Mouse (Mus musculus) midbrain, embryonic 16.5 days (tissue): ENCODE data around the gene Cfap77. TPM values are rescaled to one million over a fixed set of nuclear protein-coding genes. Genes with fewer than 3 reads are reported as not detected.

Experiments
- ATAC-seq: fragments of 200-750 bp; cut with Nextera tagmentation; 2 replicates; pipeline ENCODE4 v1.8.0; 2017; ENCODE audit warnings: moderate TSS enrichment
- H3K27ac ChIP-seq: fragments of 300-500 bp; sonication (generic); 2 replicates; pipeline ENCODE4 v1.5.1; 2014; ENCODE audit warnings: mild to moderate bottlenecking, low read length, mixed read lengths
- H3K27me3 ChIP-seq: fragments of 300-500 bp; sonication (generic); 2 replicates; pipeline ENCODE4 v1.6.1; 2014; ENCODE audit warnings: low read depth, low read length, mixed read lengths; ENCODE audit not compliant: control insufficient read depth, insufficient read depth
- H3K36me3 ChIP-seq: fragments of 300-500 bp; sonication (generic); 2 replicates; pipeline ENCODE4 v1.6.1; 2014; ENCODE audit warnings: mild to moderate bottlenecking, low read length, moderate library complexity, mixed read lengths; ENCODE audit not compliant: control insufficient read depth, insufficient read depth
- H3K4me1 ChIP-seq: fragments of 300-500 bp; sonication (generic); 2 replicates; pipeline ENCODE4 v1.6.1; 2014; ENCODE audit warnings: mild to moderate bottlenecking, low read length, mixed read lengths; ENCODE audit not compliant: control insufficient read depth, insufficient read depth
- H3K4me2 ChIP-seq: fragments of 300-500 bp; sonication (generic); 2 replicates; pipeline ENCODE4 v1.6.1; 2014; ENCODE audit warnings: mild to moderate bottlenecking, low read length, mixed read lengths
- H3K4me3 ChIP-seq: fragments of 300-500 bp; sonication (generic); 2 replicates; pipeline ENCODE4 v1.5.1; 2014; ENCODE audit warnings: low read depth, mild to moderate bottlenecking, low read length, moderate library complexity, mixed read lengths
- H3K9ac ChIP-seq: fragments of 300-500 bp; sonication (generic); 2 replicates; pipeline ENCODE4 v1.6.1; 2014; ENCODE audit warnings: low read depth, low read length, mixed read lengths
- H3K9me3 ChIP-seq: fragments of 300-500 bp; sonication (generic); replicated peaks from 2 replicates; pipeline ENCODE4 v1.6.1; 2014; ENCODE audit warnings: mild to moderate bottlenecking, low read length, mixed read lengths; ENCODE audit not compliant: control insufficient read depth, poor library complexity, severe bottlenecking
- WGBS: fragments of 180-500 bp; shearing (Covaris S2); extraction: QIAGEN DNeasy Blood & Tissue Kit; methylation state at CpG from one replicate; pipeline ENCODE4 v1.1.7; 2014; 5-methylcytosine and 5-hydroxymethylcytosine counted together
- polyA plus RNA-seq: library from polyadenylated mRNA; unstranded; fragments of >200 nt; fragmentation: Nextera tagmentation; extraction: Ambion mirVana; gene quantifications from 2 replicates; pipeline ENCODE4 v1.2.1, GENCODE M21; 2015

Gene Cfap77
- polyA plus RNA-seq, 1 experiment from 2014 or later, result 1.2 TPM

DNA sequence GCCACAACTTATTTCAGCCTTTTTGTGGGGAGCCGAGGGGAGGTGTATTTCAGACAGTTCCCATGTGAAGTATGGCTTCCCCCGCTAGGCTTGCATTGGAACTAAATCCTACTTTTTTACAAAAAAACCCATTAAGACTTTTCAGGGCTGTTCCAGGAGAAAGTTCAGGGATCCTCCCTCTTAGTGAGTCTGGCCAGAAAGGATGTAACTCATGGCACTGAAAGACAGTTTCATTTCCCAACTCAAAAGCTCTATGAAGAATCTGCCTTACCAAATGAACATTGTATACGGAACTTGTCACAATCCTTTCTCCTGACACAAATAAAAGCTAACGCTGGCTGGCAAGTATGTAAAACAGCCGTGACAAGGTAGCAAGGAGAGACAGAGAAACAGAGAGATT lies 15.1 kb downstream of the Cfap77 start:
- H3K9ac ChIP-seq, result no peak overlapping the region
- H3K4me1 ChIP-seq, result peaks cover 12% of the 10 kb centered on the region
- no peak overlapping the region for H3K4me3 ChIP-seq
- 18% methylated on average over 5 of the region's 5 CpGs for WGBS
- H3K9me3 ChIP-seq, result no peaks in the 10 kb centered on the region
- H3K27ac ChIP-seq, result no peak overlapping the region
- H3K27me3 ChIP-seq, result peaks cover 5% of the 10 kb centered on the region; the same call in 1 of the 2 replicates
- H3K36me3 ChIP-seq, result no peaks in the 10 kb centered on the region
- H3K4me2 ChIP-seq, result no peak overlapping the region
- ATAC-seq, result no peak

DNA sequence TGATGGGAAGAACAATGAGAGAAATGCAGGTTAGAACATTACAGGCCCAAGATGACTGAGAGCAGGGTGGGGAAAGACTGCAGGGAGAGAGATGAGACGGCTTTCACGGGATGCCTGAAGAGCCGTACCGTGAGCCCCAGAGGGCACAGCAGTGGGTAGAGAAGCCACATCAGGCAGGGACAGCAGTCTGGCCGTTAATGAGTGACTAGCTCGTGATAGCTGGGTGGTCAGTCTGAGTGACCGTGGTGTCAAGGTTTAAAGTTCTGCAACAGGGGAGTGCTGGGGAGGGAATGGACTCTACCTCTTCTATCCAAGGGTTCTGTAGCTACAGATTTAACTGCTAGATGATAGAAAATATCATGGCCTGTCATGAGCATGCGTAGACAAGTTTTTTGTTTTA lies 19.2 kb downstream of the Cfap77 start:
- Histone ChIP-seq H3K27ac (no peak overlapping the region), H3K4me1 (peaks cover 9% of the 10 kb centered on the region), H3K9me3 (no peaks in the 10 kb centered on the region), H3K9ac (no peak overlapping the region), H3K27me3 (peaks cover 5% of the 10 kb centered on the region), H3K4me2 (no peak overlapping the region), H3K36me3 (no peaks in the 10 kb centered on the region), H3K4me3 (no peak overlapping the region)
- 55% methylated on average over 8 of the region's 8 CpGs for WGBS
- no peak for ATAC-seq

GRCm38 (mm10) chr2:29034542-29035475 lies 20.1 kb downstream of the Cfap77 start:
- no peak overlapping the region for H3K4me3 ChIP-seq
- no peaks in the 10 kb centered on the region for H3K36me3 ChIP-seq
- no peak overlapping the region for H3K4me2 ChIP-seq
- no peaks in the 10 kb centered on the region for H3K9me3 ChIP-seq
- no peak overlapping the region for H3K9ac ChIP-seq
- H3K4me1 ChIP-seq, result peaks cover 17% of the 10 kb centered on the region
- no peak overlapping the region for H3K27ac ChIP-seq
- peaks cover 5% of the 10 kb centered on the region for H3K27me3 ChIP-seq
- WGBS, result 33% methylated on average over 20 of the region's 20 CpGs
- ATAC-seq, result no peak

GRCm38 (mm10) chr2:29031951-29032350 lies 22.9 kb downstream of the Cfap77 start:
- WGBS, result 83% methylated on average over 4 of the region's 4 CpGs
- H3K36me3 ChIP-seq, result no peaks in the 10 kb centered on the region
- no peak overlapping the region for H3K4me2 ChIP-seq
- no peak overlapping the region for H3K27ac ChIP-seq
- peaks cover 17% of the 10 kb centered on the region for H3K4me1 ChIP-seq
- H3K9me3 ChIP-seq, result no peaks in the 10 kb centered on the region
- ATAC-seq, result no peak
- no peak overlapping the region for H3K4me3 ChIP-seq
- H3K27me3 ChIP-seq, result no peaks in the 10 kb centered on the region; the same call in 1 of the 2 replicates
- H3K9ac ChIP-seq, result no peak overlapping the region

GRCm38 (mm10) chr2:29030048-29030734 lies 24.7 kb downstream of the Cfap77 start:
- H3K27ac ChIP-seq, result peak overlapping the region; percentile 50; the same call in 1 of the 2 replicates

DNA sequence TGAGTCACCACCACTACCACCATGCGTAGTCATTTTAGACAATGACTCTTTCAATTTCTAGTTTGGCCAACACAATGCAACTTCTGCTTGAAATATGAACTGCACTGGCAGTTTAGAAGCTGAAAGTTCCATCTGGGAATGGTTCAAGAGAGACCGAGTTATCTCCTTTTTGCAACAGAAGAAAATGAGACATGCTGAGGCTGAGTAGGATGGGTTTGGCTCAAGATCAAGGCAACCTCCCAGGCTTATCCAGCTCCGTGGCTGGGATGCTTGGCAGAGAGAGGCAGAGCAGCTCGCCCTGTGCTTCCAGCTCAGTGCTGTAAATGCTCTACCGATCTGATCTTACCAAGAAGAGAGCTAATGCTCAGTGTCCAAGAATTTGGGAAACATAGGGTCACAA lies 29.6 kb downstream of the Cfap77 start:
- Histone ChIP-seq H3K27me3 (no peaks in the 10 kb centered on the region), H3K27ac (no peak overlapping the region), H3K4me3 (no peak overlapping the region), H3K4me2 (no peak overlapping the region), H3K4me1 (peaks cover 6% of the 10 kb centered on the region), H3K36me3 (no peaks in the 10 kb centered on the region), H3K9ac (no peak overlapping the region), H3K9me3 (no peaks in the 10 kb centered on the region)
- no peak for ATAC-seq
- WGBS, result 79% methylated on average over 5 of the region's 5 CpGs

More at GRCm38 (mm10) chr2:29030048-29030734, 24.7 kb downstream of the Cfap77 start:
- H3K9me3 ChIP-seq, result no peaks in the 10 kb centered on the region
- peaks cover 17% of the 10 kb centered on the region for H3K4me1 ChIP-seq
- peak overlapping the region; percentile 8; the same call in 1 of the 2 replicates for H3K4me2 ChIP-seq
- H3K36me3 ChIP-seq, result no peaks in the 10 kb centered on the region
- 29% methylated on average over 20 of the region's 20 CpGs for WGBS
- peak; percentile 42 for ATAC-seq
- H3K9ac ChIP-seq, result peak overlapping the region; percentile 11; the same call in 1 of the 2 replicates
- no peak overlapping the region for H3K4me3 ChIP-seq
- H3K27me3 ChIP-seq, result no peaks in the 10 kb centered on the region; the same call in 1 of the 2 replicates

DNA sequence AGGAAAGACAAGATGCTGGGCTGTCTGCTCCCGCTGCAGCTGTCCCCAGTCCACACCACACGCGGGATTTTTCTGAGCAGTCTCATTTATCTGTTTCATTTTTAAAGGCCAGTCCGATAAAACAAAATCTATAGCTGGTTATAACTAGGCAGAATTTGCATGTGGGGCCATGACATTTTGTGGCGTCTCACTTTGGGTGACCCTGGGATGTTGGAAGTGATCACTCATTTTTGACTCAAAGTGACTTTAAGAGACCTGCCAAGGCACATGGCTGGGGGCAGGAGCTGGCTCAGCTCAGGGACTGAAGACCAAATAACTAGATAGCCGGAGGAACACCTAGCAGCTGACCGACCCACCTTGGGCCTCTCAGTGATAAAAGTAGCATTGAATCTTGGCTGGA lies 31.9 kb downstream of the Cfap77 start:
- H3K4me2 ChIP-seq, result no peak overlapping the region
- H3K9me3 ChIP-seq, result no peaks in the 10 kb centered on the region
- no peak for ATAC-seq
- H3K4me3 ChIP-seq, result no peak overlapping the region
- H3K9ac ChIP-seq, result no peak overlapping the region
- 87% methylated on average over 7 of the region's 7 CpGs for WGBS
- H3K27me3 ChIP-seq, result no peaks in the 10 kb centered on the region
- no peak overlapping the region for H3K27ac ChIP-seq
- H3K4me1 ChIP-seq, result no peaks in the 10 kb centered on the region
- H3K36me3 ChIP-seq, result no peaks in the 10 kb centered on the region

DNA sequence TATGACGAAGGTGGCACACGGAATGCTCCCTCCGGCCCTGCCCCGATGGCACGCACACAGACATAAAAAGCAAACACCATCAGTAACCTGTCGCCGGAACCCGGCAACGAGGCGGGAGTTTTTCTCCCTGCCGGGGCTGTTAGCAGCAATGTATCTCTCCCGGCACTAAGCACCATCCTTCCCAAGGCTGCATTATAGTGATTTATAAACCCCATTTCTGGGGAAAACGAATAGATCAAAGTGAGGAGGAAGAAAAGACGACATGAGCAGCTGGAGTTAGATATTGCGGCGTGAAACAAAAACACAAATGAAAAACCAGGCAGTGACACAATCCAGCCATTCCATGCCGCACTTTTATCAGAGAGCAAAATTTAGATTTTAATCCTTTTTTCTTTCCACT lies 33.8 kb downstream of the Cfap77 start:
- Histone ChIP-seq H3K4me3 (no peak overlapping the region), H3K36me3 (no peaks in the 10 kb centered on the region), H3K27ac (no peak overlapping the region), H3K4me2 (no peak overlapping the region), H3K27me3 (no peaks in the 10 kb centered on the region), H3K9ac (no peak overlapping the region), H3K9me3 (no peaks in the 10 kb centered on the region), H3K4me1 (peaks cover 11% of the 10 kb centered on the region)
- ATAC-seq, result no peak
- WGBS, result 53% methylated on average over 17 of the region's 17 CpGs

- no peaks in the 10 kb centered on the region for H3K9me3 ChIP-seq
- no peak overlapping the region for H3K27ac ChIP-seq
- H3K4me1 ChIP-seq, result peaks cover 11% of the 10 kb centered on the region
- no peaks in the 10 kb centered on the region for H3K27me3 ChIP-seq
- no peak for ATAC-seq
- no peak overlapping the region for H3K4me3 ChIP-seq
- 39% methylated on average over 5 of the region's 5 CpGs for WGBS
- H3K36me3 ChIP-seq, result no peaks in the 10 kb centered on the region
- H3K4me2 ChIP-seq, result no peak overlapping the region
- H3K9ac ChIP-seq, result no peak overlapping the region
These were observed 36.2 kb downstream of the Cfap77 start for GRCm38 (mm10) chr2:29018680-29019079.
